Comparison of ENCODE assay signal across 8 mouse cellular contexts in genomic region chr2:134785970-134786855, GRCm38 (mm10). TPM values are rescaled to one million over a fixed set of nuclear protein-coding genes. Genes with fewer than 3 reads are reported as not detected.
DNase-seq lines count a peak whose midpoint lies in the region; ATAC-seq and TF ChIP-seq lines count a peak whose summit lies in the region.

Gene Plcb1, plus strand, starts transcription at chr2:134786067.

- 3% methylated on average over 88 of the region's 88 CpGs for WGBS in thymus, adult 2 months
- under 1% methylated on average over 80 of the region's 88 CpGs for WGBS in forebrain, embryonic 12.5 days
- WGBS in heart, embryonic 15.5 days = under 1% methylated on average over 87 of the region's 88 CpGs
- WGBS in liver, embryonic 11.5 days = under 1% methylated on average over 71 of the region's 88 CpGs

- H3K4me3 ChIP-seq in thymus, adult 2 months (ENCODE audit: control insufficient read depth, insufficient read depth, low read length) = no peak within 1 kb of the TSS
- peak within 1 kb of the TSS; percentile 68 for H3K4me3 ChIP-seq in forebrain, embryonic 12.5 days (replicated peaks)
- peak within 1 kb of the TSS; percentile 74 for H3K4me3 ChIP-seq in heart, embryonic 15.5 days
- peak within 1 kb of the TSS; percentile 54 for H3K4me3 ChIP-seq in liver, embryonic 11.5 days (ENCODE audit: low read depth, low read length)

- no peaks in the 10 kb centered on the region for H3K4me1 ChIP-seq in thymus, adult 2 months (replicated peaks; ENCODE audit: control insufficient read depth, insufficient read depth, low read length)
- peaks cover 10% of the 10 kb centered on the region for H3K4me1 ChIP-seq in forebrain, embryonic 12.5 days
- H3K4me1 ChIP-seq in heart, embryonic 15.5 days (replicated peaks) = peaks cover 8% of the 10 kb centered on the region
- H3K4me1 ChIP-seq in liver, embryonic 11.5 days (replicated peaks; ENCODE audit: control insufficient read depth, insufficient read depth, low read length) = no peaks in the 10 kb centered on the region

- no peaks in the 10 kb centered on the region for H3K9me3 ChIP-seq in forebrain, embryonic 12.5 days
- H3K9me3 ChIP-seq in heart, embryonic 15.5 days (replicated peaks) = no peaks in the 10 kb centered on the region
- no peaks in the 10 kb centered on the region for H3K9me3 ChIP-seq in liver, embryonic 11.5 days (ENCODE audit: control insufficient read depth, low read length)

- H3K9ac ChIP-seq in forebrain, embryonic 12.5 days = peak within 1 kb of the TSS; percentile 80
- peak within 1 kb of the TSS; percentile 61 for H3K9ac ChIP-seq in heart, embryonic 15.5 days
- H3K9ac ChIP-seq in liver, embryonic 11.5 days (ENCODE audit: low read depth, low read length) = peak within 1 kb of the TSS; percentile 51

- peak within 1 kb of the TSS; percentile 97 for H3K4me2 ChIP-seq in forebrain, embryonic 12.5 days
- H3K4me2 ChIP-seq in heart, embryonic 15.5 days = peak within 1 kb of the TSS; percentile 92
- H3K4me2 ChIP-seq in liver, embryonic 11.5 days = peak within 1 kb of the TSS; percentile 75

- no peaks in the 10 kb centered on the region for H3K27me3 ChIP-seq in thymus, adult 2 months (ENCODE audit: control insufficient read depth, insufficient read depth, low read length)
- H3K27me3 ChIP-seq in forebrain, embryonic 12.5 days = peaks cover 22% of the 10 kb centered on the region; the same call in 1 of the 2 replicates
- peaks cover 20% of the 10 kb centered on the region for H3K27me3 ChIP-seq in heart, embryonic 15.5 days
- peaks cover 11% of the 10 kb centered on the region for H3K27me3 ChIP-seq in liver, embryonic 11.5 days (replicated peaks; ENCODE audit: control insufficient read depth, insufficient read depth, low read length)

- no peaks in the 10 kb centered on the region for H3K36me3 ChIP-seq in thymus, adult 2 months (ENCODE audit: control insufficient read depth, insufficient read depth, low read length)
- no peaks in the 10 kb centered on the region for H3K36me3 ChIP-seq in forebrain, embryonic 12.5 days (replicated peaks)
- H3K36me3 ChIP-seq in heart, embryonic 15.5 days = no peaks in the 10 kb centered on the region
- H3K36me3 ChIP-seq in liver, embryonic 11.5 days (ENCODE audit: control insufficient read depth, insufficient read depth, low read length) = no peaks in the 10 kb centered on the region

- peak; percentile 8 for DNase-seq in thymus, postnatal 14 days
- no peak for DNase-seq in thymus, adult 2 months
- peak; percentile 89 to 95 for DNase-seq in kidney, postnatal 25 days
- DNase-seq in liver, embryonic 11.5 days (ENCODE audit: low spot score) = peak; percentile 81
- DNase-seq in spleen, postnatal 14 days (ENCODE audit: low spot score in 2 of 2) = peak; percentile 13 to 18

- no peak within 1 kb of the TSS for H3K27ac ChIP-seq in thymus, adult 2 months (ENCODE audit: control insufficient read depth, insufficient read depth, low read length)
- peak within 1 kb of the TSS; percentile 63 for H3K27ac ChIP-seq in forebrain, embryonic 12.5 days
- H3K27ac ChIP-seq in heart, embryonic 15.5 days = peak within 1 kb of the TSS; percentile 46; the same call in 1 of the 2 replicates
- H3K27ac ChIP-seq in liver, embryonic 11.5 days (ENCODE audit: low read depth, low read length) = no peak within 1 kb of the TSS

- no peak for TF ChIP-seq POLR2A in thymus, adult 2 months (IDR thresholded peaks at IDR 0.05; ENCODE audit: control insufficient read depth, extremely low read depth, insufficient read depth, low read length, poor library complexity)

- peak; percentile 97 for ATAC-seq in forebrain, embryonic 12.5 days (ENCODE audit: low FRiP score)
- peak; percentile 96 for ATAC-seq in heart, embryonic 15.5 days (replicated peaks; ENCODE audit: insufficient number of reproducible peaks, insufficient read depth, low FRiP score, low read depth)
- ATAC-seq in liver, embryonic 11.5 days (replicated peaks; ENCODE audit: low FRiP score) = peak; percentile 89
- peak; percentile 83 for ATAC-seq in monocyte, adult 5-6 weeks (replicated peaks; ENCODE audit: insufficient number of reproducible peaks, low FRiP score, low TSS enrichment, poor library complexity, severe bottlenecking)

- no peak for TF ChIP-seq CTCF in thymus, adult 2 months (IDR thresholded peaks at IDR 0.05; ENCODE audit: borderline replicate concordance, control insufficient read depth, extremely low read depth, insufficient read depth, low read length, poor library complexity)

RNA-seq across cellular contexts. Expression of gene Plcb1, which starts in this region (rescaled TPM):
- polyA plus RNA-seq in thymus, adult 2 months (2012; rRNA removed) = 0.29 and 0.32 TPM in 2 replicates
- polyA plus RNA-seq in forebrain, embryonic 12.5 days (2016; fragmentation: Nextera tagmentation; extraction: Ambion mirVana) = 15.8 and 19.3 TPM in 2 replicates
- polyA plus RNA-seq in heart, embryonic 15.5 days (2015; fragmentation: Nextera tagmentation; extraction: Ambion mirVana) = 5.2 and 6.4 TPM in 2 replicates
- 5.6 and 7.9 TPM in 2 replicates for polyA plus RNA-seq in liver, embryonic 11.5 days (2014; fragmentation: Nextera tagmentation; extraction: Ambion mirVana)
- total RNA-seq in monocyte, adult 5-6 weeks (2017) = 5.5 to 7.3 TPM (median 6.7 TPM) in 3 replicates

Comparison
In these comparisons a context has a peak if more than half of its experiments do, and no peak if none do; other contexts are left out.
1. H3K27ac ChIP-seq: peak in forebrain, embryonic 12.5 days (single experiment) and heart, embryonic 15.5 days (single experiment); none in thymus, adult 2 months (single experiment) and liver, embryonic 11.5 days (single experiment).
2. Peak in every context shown above with its lines, with median percentiles within 50 percentile points of each other: ATAC-seq, H3K4me2 ChIP-seq and H3K9ac ChIP-seq.